Mouse (Mus musculus) midbrain, embryonic 14.5 days (tissue): Measurements from ENCODE around the gene Clmp. TPM values are rescaled to one million over a fixed set of nuclear protein-coding genes. Genes with fewer than 3 reads are reported as not detected.

Experiments used
- ATAC-seq: fragments of 200-750 bp; cut with Nextera tagmentation; 2 replicates; pipeline ENCODE4 v1.8.0; 2017; ENCODE audit warnings: moderate number of reproducible peaks, moderate library complexity; ENCODE audit not compliant: low FRiP score, low TSS enrichment
- DNase-seq: peaks from one replicate; pipeline ENCODE4 v3.0.0-alpha.2; 2015
- H3K27ac ChIP-seq: fragments of 300-500 bp; sonication (generic); replicated peaks from 2 replicates; pipeline ENCODE4 v1.5.1; 2014; ENCODE audit warnings: mild to moderate bottlenecking, low read depth, low read length, moderate library complexity
- H3K27me3 ChIP-seq: fragments of 300-500 bp; sonication (generic); 2 replicates; pipeline ENCODE4 v1.6.1; 2014; ENCODE audit warnings: low read length, control low read depth, mixed read lengths; ENCODE audit not compliant: control insufficient read depth, insufficient read depth
- H3K36me3 ChIP-seq: fragments of 300-500 bp; sonication (generic); 2 replicates; pipeline ENCODE4 v1.6.1; 2014; ENCODE audit warnings: low read length, control low read depth; ENCODE audit not compliant: control insufficient read depth, insufficient read depth
- H3K4me1 ChIP-seq: fragments of 300-500 bp; sonication (generic); 2 replicates; pipeline ENCODE4 v1.6.1; 2014; ENCODE audit warnings: mild to moderate bottlenecking, antibody characterized with exemption, low read length, control low read depth; ENCODE audit not compliant: control insufficient read depth, insufficient read depth
- H3K4me2 ChIP-seq: fragments of 300-500 bp; sonication (generic); 2 replicates; pipeline ENCODE4 v1.6.1; 2014; ENCODE audit warnings: mild to moderate bottlenecking, low read length, moderate library complexity
- H3K4me3 ChIP-seq: fragments of 300-500 bp; sonication (generic); replicated peaks from 2 replicates; pipeline ENCODE4 v1.5.1; 2014; ENCODE audit warnings: low read depth, low read length
- H3K9ac ChIP-seq: fragments of 300-500 bp; sonication (generic); replicated peaks from 2 replicates; pipeline ENCODE4 v1.6.1; 2014; ENCODE audit warnings: mild to moderate bottlenecking, low read length, moderate library complexity
- H3K9me3 ChIP-seq: fragments of 300-500 bp; sonication (generic); 2 replicates; pipeline ENCODE4 v1.6.1; 2016; ENCODE audit warnings: low read length, control low read depth, mixed read lengths; ENCODE audit not compliant: control insufficient read depth
- WGBS: fragments of 180-500 bp; shearing (Covaris S2); extraction: QIAGEN DNeasy Blood & Tissue Kit; methylation state at CpG from one replicate; pipeline ENCODE4 v1.1.7; 2014; 5-methylcytosine and 5-hydroxymethylcytosine counted together
- polyA plus RNA-seq: library from polyadenylated mRNA; unstranded; fragments of >200 nt; fragmentation: Nextera tagmentation; extraction: Ambion mirVana; gene quantifications from 2 replicates; pipeline ENCODE4 v1.2.1, GENCODE M21; 2014

The Clmp gene
- polyA plus RNA-seq, 1 experiment from 2014 or later, result 57.4 TPM

GRCm38 (mm10) chr9:40731591-40732048 is 45.9 kb downstream of the Clmp start:
- peak overlapping the region; percentile 66 for H3K4me2 ChIP-seq
- H3K4me3 ChIP-seq, result 0 out of 2 replicates have a peak overlapping the region, but pooled peaks have one; percentile 31
- DNase-seq (peak; percentile 65), ATAC-seq (no peak)
- H3K27me3 ChIP-seq, result no peaks in the 10 kb centered on the region
- no peaks in the 10 kb centered on the region for H3K36me3 ChIP-seq
- H3K4me1 ChIP-seq, result peaks cover 15% of the 10 kb centered on the region
- peak overlapping the region; percentile 80 for H3K27ac ChIP-seq
- WGBS, result 12% methylated on average over 7 of the region's 7 CpGs
- no peak overlapping the region for H3K9ac ChIP-seq
- 0 out of 2 replicates have a peak, but pooled peaks cover 3% of the 10 kb centered on the region for H3K9me3 ChIP-seq

- DNase-seq, result no peak
- peaks cover 15% of the 10 kb centered on the region for H3K4me1 ChIP-seq
- no peaks in the 10 kb centered on the region for H3K36me3 ChIP-seq
- ATAC-seq, result no peak
- no peak overlapping the region for H3K9ac ChIP-seq
- no peak overlapping the region for H3K27ac ChIP-seq
- no peaks in the 10 kb centered on the region for H3K27me3 ChIP-seq
- 0 out of 2 replicates have a peak, but pooled peaks cover 3% of the 10 kb centered on the region for H3K9me3 ChIP-seq
- H3K4me3 ChIP-seq, result no peak overlapping the region
- no peak overlapping the region for H3K4me2 ChIP-seq
- 9% methylated on average over 2 of the region's 2 CpGs for WGBS
These were observed 46.5 kb downstream of the Clmp start for GRCm38 (mm10) chr9:40732302-40732701.

GRCm38 (mm10) chr9:40737117-40737516 is 51.4 kb downstream of the Clmp start:
- Histone ChIP-seq H3K4me1 (no peaks in the 10 kb centered on the region), H3K4me2 (no peak overlapping the region), H3K36me3 (no peaks in the 10 kb centered on the region), H3K27ac (no peak overlapping the region), H3K9me3 (no peaks in the 10 kb centered on the region), H3K4me3 (no peak overlapping the region), H3K27me3 (no peaks in the 10 kb centered on the region), H3K9ac (no peak overlapping the region)
- DNase-seq, result no peak
- ATAC-seq, result no peak
- 78% methylated on average over 6 of the region's 6 CpGs for WGBS

- Histone ChIP-seq H3K4me2 (no peak overlapping the region), H3K27me3 (no peaks in the 10 kb centered on the region), H3K4me3 (no peak overlapping the region), H3K9me3 (no peaks in the 10 kb centered on the region), H3K36me3 (no peaks in the 10 kb centered on the region), H3K4me1 (no peaks in the 10 kb centered on the region), H3K9ac (no peak overlapping the region), H3K27ac (no peak overlapping the region)
- DNase-seq, result no peak
- no peak for ATAC-seq
- WGBS, result 58% methylated on average over 7 of the region's 7 CpGs
These were observed 57.8 kb downstream of the Clmp start for GRCm38 (mm10) chr9:40743525-40744034.

- Histone ChIP-seq H3K9me3 (no peaks in the 10 kb centered on the region), H3K9ac (no peak overlapping the region), H3K27me3 (no peaks in the 10 kb centered on the region), H3K4me2 (no peak overlapping the region), H3K27ac (no peak overlapping the region), H3K4me3 (no peak overlapping the region), H3K4me1 (no peaks in the 10 kb centered on the region), H3K36me3 (no peaks in the 10 kb centered on the region)
- ATAC-seq, result no peak
- WGBS, result 64% methylated on average over 3 of the region's 3 CpGs
- DNase-seq, result no peak
These were observed 58.5 kb downstream of the Clmp start for GRCm38 (mm10) chr9:40744233-40744632.

- Histone ChIP-seq H3K27ac (no peak overlapping the region), H3K4me2 (no peak overlapping the region), H3K9ac (no peak overlapping the region), H3K4me3 (no peak overlapping the region), H3K36me3 (no peaks in the 10 kb centered on the region), H3K9me3 (no peaks in the 10 kb centered on the region), H3K27me3 (no peaks in the 10 kb centered on the region), H3K4me1 (no peaks in the 10 kb centered on the region)
- DNase-seq (no peak), ATAC-seq (no peak)
- 83% methylated on average over 9 of the region's 9 CpGs for WGBS
These were observed 61.0 kb downstream of the Clmp start for GRCm38 (mm10) chr9:40746796-40747195.

GRCm38 (mm10) chr9:40747249-40747648 is 61.5 kb downstream of the Clmp start:
- DNase-seq (no peak), ATAC-seq (no peak)
- H3K9ac ChIP-seq, result no peak overlapping the region
- no peak overlapping the region for H3K4me3 ChIP-seq
- WGBS, result 87% methylated on average over 9 of the region's 9 CpGs
- H3K4me2 ChIP-seq, result no peak overlapping the region
- H3K27ac ChIP-seq, result no peak overlapping the region
- H3K36me3 ChIP-seq, result no peaks in the 10 kb centered on the region
- no peaks in the 10 kb centered on the region for H3K27me3 ChIP-seq
- H3K9me3 ChIP-seq, result no peaks in the 10 kb centered on the region
- H3K4me1 ChIP-seq, result no peaks in the 10 kb centered on the region

GRCm38 (mm10) chr9:40749832-40750620 is 64.3 kb downstream of the Clmp start:
- Histone ChIP-seq H3K27me3 (no peaks in the 10 kb centered on the region), H3K4me2 (no peak overlapping the region), H3K36me3 (no peaks in the 10 kb centered on the region), H3K27ac (no peak overlapping the region), H3K9me3 (no peaks in the 10 kb centered on the region), H3K4me1 (no peaks in the 10 kb centered on the region), H3K4me3 (no peak overlapping the region), H3K9ac (no peak overlapping the region)
- DNase-seq (peak; percentile 90), ATAC-seq (peak; percentile 68; the same call in 1 of the 2 replicates)
- WGBS, result 76% methylated on average over 8 of the region's 8 CpGs

- Histone ChIP-seq H3K4me2 (no peak overlapping the region), H3K36me3 (no peaks in the 10 kb centered on the region), H3K9ac (no peak overlapping the region), H3K27ac (no peak overlapping the region), H3K27me3 (no peaks in the 10 kb centered on the region), H3K4me1 (peaks cover under 1% of the 10 kb centered on the region; the same call in 1 of the 2 replicates), H3K9me3 (no peaks in the 10 kb centered on the region), H3K4me3 (no peak overlapping the region)
- no peak for DNase-seq
- WGBS, result 34% methylated on average over 3 of the region's 3 CpGs
- no peak for ATAC-seq
These were observed 66.0 kb downstream of the Clmp start for GRCm38 (mm10) chr9:40751749-40752148.
